Mouse (Mus musculus) right cerebral cortex, postnatal 14 days (tissue): ENCODE data around the gene Fbxw17.
A peak's percentile ranks its signal among the peaks of the same experiment; 100 is the strongest.
"Not testable (repeated sequence)": the region's sequence is repeated elsewhere in the genome, so short reads cannot be mapped to it uniquely, and the experiment has no call there.

Experiments used
- DNase-seq: peaks from one replicate; pipeline ENCODE4 v3.0.0; 2022

Gene Fbxw17

GRCm38 (mm10) chr13:50417389-50418183 is at the start of gene Fbxw17:
Fbxw17 (plus strand) TSS chr13:50417864.
- DNase-seq: peak; percentile 75

- not testable (repeated sequence) for DNase-seq
Measured at GRCm38 (mm10) chr13:50372934-50373705, 44.5 kb upstream of the Fbxw17 start.

GRCm38 (mm10) chr13:50389146-50389545 is 28.5 kb upstream of the Fbxw17 start:
- DNase-seq: not testable (repeated sequence)

- no peak for DNase-seq
Measured at GRCm38 (mm10) chr13:50418421-50418820, 757 bp downstream of the Fbxw17 start.

GRCm38 (mm10) chr13:50423625-50424209 is 6.1 kb downstream of the Fbxw17 start:
- DNase-seq: no peak

GRCm38 (mm10) chr13:50424517-50424916 is 6.9 kb downstream of the Fbxw17 start:
- no peak for DNase-seq

- no peak for DNase-seq
Measured at GRCm38 (mm10) chr13:50426686-50427085, 9.0 kb downstream of the Fbxw17 start.

GRCm38 (mm10) chr13:50443812-50444211 is 26.1 kb downstream of the Fbxw17 start, which contains the start of gene Gm47429:
Gm47429 (minus strand) TSS chr13:50443912.
- no peak for DNase-seq

- no peak for DNase-seq
Measured at GRCm38 (mm10) chr13:50445261-50445660, 27.6 kb downstream of the Fbxw17 start.

GRCm38 (mm10) chr13:50452266-50452665 is 34.6 kb downstream of the Fbxw17 start:
- DNase-seq: not testable (repeated sequence)

- DNase-seq: no peak
Measured at GRCm38 (mm10) chr13:50453426-50453825, 35.8 kb downstream of the Fbxw17 start.

- not testable (repeated sequence) for DNase-seq
Measured at GRCm38 (mm10) chr13:50460433-50460832, 42.8 kb downstream of the Fbxw17 start.

GRCm38 (mm10) chr13:50464621-50465562 is 47.2 kb downstream of the Fbxw17 start:
- DNase-seq: no peak

- DNase-seq: no peak
Measured at GRCm38 (mm10) chr13:50467007-50467406, 49.3 kb downstream of the Fbxw17 start, which contains the start of gene Nutm2. Nutm2 (plus strand) TSS chr13:50467307.
